Mouse (Mus musculus): ENCODE results near the gene Erbb4.

DNA sequence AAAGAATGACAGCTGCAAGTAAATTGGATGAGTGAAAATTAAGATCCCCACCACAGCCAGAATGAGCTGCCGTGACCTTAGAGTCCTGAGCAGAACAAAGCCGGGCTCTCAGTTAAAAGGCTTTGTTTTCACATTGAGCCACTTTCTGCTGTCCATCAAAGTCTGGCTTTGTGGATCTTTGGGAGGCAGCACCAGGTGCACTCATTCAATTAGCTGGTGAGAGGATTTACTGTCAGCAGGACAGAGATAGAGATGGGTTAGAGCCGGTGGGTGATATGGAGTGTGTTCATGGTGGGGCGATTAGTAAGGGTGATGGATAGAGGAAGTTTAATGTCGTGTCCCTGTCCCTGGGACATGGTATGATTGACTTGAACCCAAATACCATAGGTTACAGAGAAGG, 1060.7 kb downstream of the Erbb4 start:
- no peak for TF ChIP-seq POLR2A (IDR thresholded peaks at IDR 0.05; ENCODE audit: control insufficient read depth, low read depth, low read length)
- no peak for TF ChIP-seq CTCF (IDR thresholded peaks at IDR 0.05; ENCODE audit: control insufficient read depth, insufficient read depth, insufficient replicate concordance, low read depth, low read length)
